Mouse (Mus musculus) neural tube, embryonic 14.5 days (tissue): Measurements from ENCODE around the gene Zic3. TPM values are rescaled to one million over a fixed set of nuclear protein-coding genes. Genes with fewer than 3 reads are reported as not detected.

Experiments used
- ATAC-seq: fragments of 200-750 bp; cut with Nextera tagmentation; 2 replicates; pipeline ENCODE4 v1.8.0; 2017; ENCODE audit warnings: low read depth, mild to moderate bottlenecking, moderate TSS enrichment, moderate library complexity
- H3K27ac ChIP-seq: fragments of 300-500 bp; sonication (generic); 2 replicates; pipeline ENCODE4 v1.5.1; 2014; ENCODE audit warnings: low read depth, mild to moderate bottlenecking, control low read depth, low read length, moderate library complexity, mixed read lengths
- H3K27me3 ChIP-seq: fragments of 300-500 bp; sonication (generic); 2 replicates; pipeline ENCODE4 v1.6.1; 2014; ENCODE audit warnings: low read length; ENCODE audit not compliant: control insufficient read depth, insufficient read depth
- H3K36me3 ChIP-seq: fragments of 300-500 bp; sonication (generic); 2 replicates; pipeline ENCODE4 v1.6.1; 2014; ENCODE audit warnings: low read length, mixed read lengths; ENCODE audit not compliant: control insufficient read depth, insufficient read depth
- H3K4me1 ChIP-seq: fragments of 300-500 bp; sonication (generic); 2 replicates; pipeline ENCODE4 v1.6.1; 2014; ENCODE audit warnings: low read length; ENCODE audit not compliant: control insufficient read depth, insufficient read depth
- H3K4me2 ChIP-seq: fragments of 300-500 bp; sonication (generic); 2 replicates; pipeline ENCODE4 v1.6.1; 2014; ENCODE audit warnings: mild to moderate bottlenecking, low read depth, low read length, control low read depth
- H3K4me3 ChIP-seq: fragments of 300-500 bp; sonication (generic); 2 replicates; pipeline ENCODE4 v1.5.1; 2014; ENCODE audit warnings: low read depth, low read length, control low read depth, mixed read lengths
- H3K9ac ChIP-seq: fragments of 300-500 bp; sonication (generic); replicated peaks from 2 replicates; pipeline ENCODE4 v1.6.1; 2014; ENCODE audit warnings: low read depth, mild to moderate bottlenecking, control low read depth, low read length, mixed read lengths
- H3K9me3 ChIP-seq: fragments of 300-500 bp; sonication (generic); 2 replicates; pipeline ENCODE4 v1.6.1; 2016; ENCODE audit warnings: low read length; ENCODE audit not compliant: control insufficient read depth
- WGBS: fragments of 180-500 bp; shearing (Covaris S2); extraction: QIAGEN DNeasy Blood & Tissue Kit; methylation state at CpG from one replicate; pipeline ENCODE4 v1.1.7; 2014; 5-methylcytosine and 5-hydroxymethylcytosine counted together
- polyA plus RNA-seq: library from polyadenylated mRNA; unstranded; fragments of >200 nt; fragmentation: Nextera tagmentation; extraction: Ambion mirVana; gene quantifications from 2 replicates; pipeline ENCODE4 v1.2.1, GENCODE M21; 2014

The Zic3 gene
- polyA plus RNA-seq, 1 experiment from 2014 or later: 16.6 TPM

GRCm38 (mm10) chrX:58038061-58039007 lies 15.8 kb downstream of the Zic3 start:
- Histone ChIP-seq H3K9me3 (no peaks in the 10 kb centered on the region), H3K4me2 (peak overlapping the region; percentile 43), H3K4me3 (peak overlapping the region; percentile 32), H3K27me3 (no peaks in the 10 kb centered on the region), H3K27ac (peak overlapping the region; percentile 66), H3K4me1 (no peaks in the 10 kb centered on the region), H3K36me3 (no peaks in the 10 kb centered on the region), H3K9ac (peak overlapping the region; percentile 32)
- 19% methylated on average over 49 of the region's 70 CpGs for WGBS
- ATAC-seq: peak; percentile 91

- 28% methylated on average over 4 of the region's 4 CpGs for WGBS
- Histone ChIP-seq H3K27ac (no peak overlapping the region), H3K4me1 (no peaks in the 10 kb centered on the region), H3K4me2 (no peak overlapping the region), H3K9ac (no peak overlapping the region), H3K27me3 (no peaks in the 10 kb centered on the region), H3K4me3 (no peak overlapping the region), H3K36me3 (no peaks in the 10 kb centered on the region), H3K9me3 (no peaks in the 10 kb centered on the region)
- ATAC-seq: no peak
Observed at GRCm38 (mm10) chrX:58039703-58040102, 17.2 kb downstream of the Zic3 start.

- Histone ChIP-seq H3K36me3 (no peaks in the 10 kb centered on the region), H3K9me3 (no peaks in the 10 kb centered on the region), H3K27me3 (no peaks in the 10 kb centered on the region), H3K9ac (no peak overlapping the region), H3K4me2 (no peak overlapping the region), H3K4me3 (no peak overlapping the region), H3K27ac (no peak overlapping the region), H3K4me1 (no peaks in the 10 kb centered on the region)
- no peak for ATAC-seq
- WGBS: 55% methylated on average over 3 of the region's 3 CpGs
Observed at GRCm38 (mm10) chrX:58041865-58042264, 19.4 kb downstream of the Zic3 start.

GRCm38 (mm10) chrX:58042512-58042911 lies 20.0 kb downstream of the Zic3 start:
- Histone ChIP-seq H3K4me1 (no peaks in the 10 kb centered on the region), H3K27me3 (no peaks in the 10 kb centered on the region), H3K36me3 (no peaks in the 10 kb centered on the region), H3K4me2 (no peak overlapping the region), H3K27ac (no peak overlapping the region), H3K9me3 (no peaks in the 10 kb centered on the region), H3K4me3 (no peak overlapping the region), H3K9ac (no peak overlapping the region)
- no peak for ATAC-seq
- WGBS: 81% methylated on average over 4 of the region's 4 CpGs
